Mouse (Mus musculus) spleen, adult 2 months (tissue): ENCODE measurements around the gene Foxo3. TPM values are rescaled to one million over a fixed set of nuclear protein-coding genes. Genes with fewer than 3 reads are reported as not detected.

Experiments
- DNase-seq, 2 experiments: peaks; one replicate each; pipeline versions ENCODE4 v3.0.0 to v3.0.0-alpha.2; 2012 to 2021; ENCODE audit warnings: low spot score in 2 of 2, low read depth in 1 of 2
- H3K27ac ChIP-seq: fragments of 200-500 bp; 2 replicates; pipeline ENCODE4 v1.5.1; 2012; ENCODE audit warnings: low read length, inconsistent platforms; ENCODE audit not compliant: insufficient read depth
- H3K27me3 ChIP-seq: fragments of 200-500 bp; 2 replicates; pipeline ENCODE4 v1.6.1; 2012; ENCODE audit warnings: mild to moderate bottlenecking, moderate library complexity, low read length, inconsistent platforms; ENCODE audit not compliant: control insufficient read depth, insufficient read depth
- H3K36me3 ChIP-seq: fragments of 200-500 bp; 2 replicates; pipeline ENCODE4 v1.6.1; 2012; ENCODE audit warnings: mild to moderate bottlenecking, low read length, inconsistent platforms; ENCODE audit not compliant: control insufficient read depth, insufficient read depth
- H3K4me1 ChIP-seq: fragments of 200-500 bp; 2 replicates; pipeline ENCODE4 v1.6.1; 2011; ENCODE audit warnings: inconsistent platforms; ENCODE audit not compliant: control insufficient read depth, insufficient read depth, insufficient read length
- H3K4me3 ChIP-seq: fragments of 200-500 bp; 2 replicates; pipeline ENCODE4 v1.5.1; 2011; ENCODE audit warnings: mild to moderate bottlenecking, inconsistent platforms; ENCODE audit not compliant: insufficient read depth, insufficient read length; ENCODE audit errors: extremely low read depth
- CTCF ChIP-seq: fragments of 200-500 bp; IDR thresholded peaks from 2 replicates; pipeline ENCODE4 v1.5.1; 2011; ENCODE audit warnings: mild to moderate bottlenecking, inconsistent platforms; ENCODE audit not compliant: insufficient read depth, insufficient read length, insufficient replicate concordance; ENCODE audit errors: extremely low read depth
- POLR2A ChIP-seq: fragments of 200-500 bp; IDR thresholded peaks from 2 replicates; pipeline ENCODE4 v1.6.1; 2011; ENCODE audit warnings: low read depth, low read length, inconsistent platforms
- WGBS: fragments of 180-500 bp; shearing (Covaris S2); methylation state at CpG from one replicate; pipeline ENCODE4 v1.1.7; 2018; 5-methylcytosine and 5-hydroxymethylcytosine counted together
- polyA plus RNA-seq: library from polyadenylated mRNA; depleted of rRNA; stranded (reverse); fragments of >200 nt; gene quantifications from 2 replicates; pipeline ENCODE4 v1.2.3, GENCODE M21; 2012

The Foxo3 gene
- polyA plus RNA-seq, 1 experiment, result 44.6 TPM

GRCm38 (mm10) chr10:42177771-42178674, 98.5 kb downstream of the Foxo3 start:
- H3K36me3 ChIP-seq, result no peaks in the 10 kb centered on the region
- no peak overlapping the region for H3K4me3 ChIP-seq
- no peak overlapping the region for H3K27ac ChIP-seq
- WGBS, result 94% methylated on average over 16 of the region's 16 CpGs
- TF ChIP-seq POLR2A (no peak), CTCF (no peak)
- no peaks in the 10 kb centered on the region for H3K27me3 ChIP-seq
- DNase-seq, result no peak
- H3K4me1 ChIP-seq, result no peaks in the 10 kb centered on the region

DNA sequence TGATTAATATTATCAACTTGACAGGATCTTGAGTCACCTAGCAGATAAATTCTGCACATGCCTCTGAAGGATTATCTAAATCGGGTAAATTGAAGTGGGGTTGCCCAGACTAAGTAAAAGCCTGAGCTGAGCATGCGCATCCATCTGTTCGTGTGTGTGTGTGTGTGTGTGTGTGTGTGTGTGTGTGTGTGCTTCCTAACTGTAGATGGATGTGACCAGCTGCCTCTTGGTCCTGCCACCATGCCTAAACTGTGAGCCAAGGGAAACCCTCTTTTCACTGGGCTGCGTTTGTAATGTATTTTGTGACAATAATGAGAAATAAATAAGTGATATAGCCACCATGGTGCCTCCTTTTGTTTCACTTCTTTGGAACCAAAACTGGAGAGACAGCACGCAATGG, 102.3 kb downstream of the Foxo3 start:
- 93% methylated on average over 5 of the region's 5 CpGs for WGBS
- Histone ChIP-seq H3K36me3 (no peaks in the 10 kb centered on the region), H3K4me3 (no peak overlapping the region), H3K4me1 (no peaks in the 10 kb centered on the region; the same call in 1 of the 2 replicates), H3K27me3 (no peaks in the 10 kb centered on the region), H3K27ac (no peak overlapping the region)
- no peak for DNase-seq
- TF ChIP-seq POLR2A, result no peak
- no peak for TF ChIP-seq CTCF

DNA sequence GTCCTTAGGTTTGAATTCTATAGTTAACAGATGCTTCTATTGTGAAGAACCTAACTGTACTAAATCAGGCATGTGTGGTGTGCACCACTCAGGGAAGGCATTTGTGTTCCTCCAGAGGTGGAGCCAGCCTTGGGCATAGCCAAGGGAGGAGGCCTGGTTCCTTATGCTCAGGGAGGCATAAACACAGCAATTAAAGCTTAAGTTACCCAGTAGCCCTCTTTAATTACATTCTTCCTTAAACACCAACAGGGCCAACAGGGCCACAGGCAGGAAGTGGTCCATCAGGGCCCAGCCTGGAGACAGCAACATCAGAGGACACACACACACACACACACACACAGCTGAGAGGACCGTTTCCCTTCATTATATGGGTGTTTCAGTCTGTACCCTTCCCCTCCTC, 102.7 kb downstream of the Foxo3 start:
- Histone ChIP-seq H3K27ac (no peak overlapping the region), H3K4me3 (no peak overlapping the region), H3K4me1 (no peaks in the 10 kb centered on the region; the same call in 1 of the 2 replicates), H3K27me3 (no peaks in the 10 kb centered on the region), H3K36me3 (no peaks in the 10 kb centered on the region)
- TF ChIP-seq CTCF, result no peak
- no peak for TF ChIP-seq POLR2A
- DNase-seq, result no peak
- 13% methylated on average over 1 of the region's 1 CpGs for WGBS

GRCm38 (mm10) chr10:42170889-42171347, 105.6 kb downstream of the Foxo3 start:
- H3K36me3 ChIP-seq, result no peaks in the 10 kb centered on the region
- no peak for TF ChIP-seq CTCF
- no peak for TF ChIP-seq POLR2A
- DNase-seq, result no peak
- H3K27me3 ChIP-seq, result no peaks in the 10 kb centered on the region
- no peak overlapping the region for H3K27ac ChIP-seq
- H3K4me3 ChIP-seq, result no peak overlapping the region
- no peaks in the 10 kb centered on the region; the same call in 1 of the 2 replicates for H3K4me1 ChIP-seq
- 9% methylated on average over 5 of the region's 5 CpGs for WGBS

DNA sequence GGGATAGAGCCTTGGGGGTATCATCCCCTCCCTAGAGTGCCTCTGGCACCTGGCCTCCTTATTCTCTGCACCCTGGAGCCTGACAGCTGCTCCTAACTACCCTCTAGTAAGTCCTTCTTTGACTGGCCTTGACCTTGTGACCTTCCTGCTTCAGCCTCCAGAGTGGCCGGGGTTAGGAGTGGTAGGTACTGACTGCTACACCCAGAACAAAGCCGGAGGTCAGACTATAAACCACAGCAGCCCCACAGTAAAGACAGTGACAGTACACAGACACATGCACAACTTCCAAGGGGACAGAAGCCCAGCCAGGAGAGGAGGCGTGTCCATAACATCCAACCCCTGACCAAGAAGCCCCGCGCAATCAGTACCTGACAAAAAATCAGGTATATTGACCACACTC, 106.4 kb downstream of the Foxo3 start:
- no peak for TF ChIP-seq CTCF
- no peak for TF ChIP-seq POLR2A
- Histone ChIP-seq H3K27ac (no peak overlapping the region), H3K27me3 (no peaks in the 10 kb centered on the region), H3K36me3 (no peaks in the 10 kb centered on the region), H3K4me3 (no peak overlapping the region), H3K4me1 (no peaks in the 10 kb centered on the region; the same call in 1 of the 2 replicates)
- WGBS, result 73% methylated on average over 5 of the region's 5 CpGs
- DNase-seq, result no peak

GRCm38 (mm10) chr10:42154727-42155126, 121.8 kb downstream of the Foxo3 start:
- H3K4me3 ChIP-seq, result no peak overlapping the region
- WGBS, result 22% methylated on average over 2 of the region's 2 CpGs
- TF ChIP-seq POLR2A, result no peak
- TF ChIP-seq CTCF, result no peak

More at GRCm38 (mm10) chr10:42154727-42155126, 121.8 kb downstream of the Foxo3 start:
- Histone ChIP-seq H3K36me3 (no peaks in the 10 kb centered on the region), H3K4me1 (no peaks in the 10 kb centered on the region), H3K27me3 (no peaks in the 10 kb centered on the region), H3K27ac (no peak overlapping the region)
- DNase-seq, result no peak
